Mouse (Mus musculus) layer of hippocampus, adult 2 months (tissue): ENCODE measurements around the gene Mgat5. TPM values are rescaled to one million over a fixed set of nuclear protein-coding genes. Genes with fewer than 3 reads are reported as not detected.

Source experiments
- DNase-seq, 2 experiments: peaks; one replicate each; pipeline ENCODE4 v3.0.0; 2022; ENCODE audit warnings: low spot score in 2 of 2
- H3K27ac ChIP-seq: fragments of 200-600 bp; 2 replicates; pipeline ENCODE4 v1.8.1; 2022
- H3K4me3 ChIP-seq: fragments of 200-600 bp; 2 replicates; pipeline ENCODE4 v1.8.1; 2022; ENCODE audit warnings: mild to moderate bottlenecking
- CTCF ChIP-seq: fragments of 200-600 bp; conservative IDR thresholded peaks from 2 replicates; pipeline ENCODE4 v1.8.1; 2022; ENCODE audit warnings: antibody characterized with exemption, mild to moderate bottlenecking, moderate library complexity
- total RNA-seq, 2 experiments: library from RNA; stranded (reverse); gene quantifications; 2 replicates each; pipeline ENCODE4 v1.2.3; 2021

Mgat5 gene
- total RNA-seq, 2 experiments from 2014 or later = 51.0 to 52.4 TPM

DNA sequence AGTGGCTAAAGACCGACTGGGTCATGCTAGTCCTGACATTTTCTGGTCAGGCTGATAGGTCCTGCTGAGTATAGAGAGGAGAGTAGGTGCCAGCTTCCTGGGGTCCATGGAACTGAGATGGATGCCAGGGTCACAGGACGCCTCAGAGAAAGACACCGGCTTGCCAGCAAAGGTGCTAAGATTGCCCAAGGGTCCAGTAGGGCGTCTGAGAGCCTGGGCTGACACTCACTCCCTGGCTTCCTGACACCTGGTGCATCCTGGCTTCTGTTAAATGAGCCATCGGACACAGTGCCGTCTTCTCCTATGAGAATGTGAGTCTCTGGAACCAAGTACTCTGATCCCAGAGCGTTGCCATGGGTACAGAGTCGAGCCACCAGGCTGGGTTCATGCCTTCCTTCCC is 304.1 kb downstream of the Mgat5 start:
- DNase-seq = no peak
- TF ChIP-seq CTCF = no peak
- Histone ChIP-seq H3K4me3 (no peak overlapping the region), H3K27ac (no peak overlapping the region)

DNA sequence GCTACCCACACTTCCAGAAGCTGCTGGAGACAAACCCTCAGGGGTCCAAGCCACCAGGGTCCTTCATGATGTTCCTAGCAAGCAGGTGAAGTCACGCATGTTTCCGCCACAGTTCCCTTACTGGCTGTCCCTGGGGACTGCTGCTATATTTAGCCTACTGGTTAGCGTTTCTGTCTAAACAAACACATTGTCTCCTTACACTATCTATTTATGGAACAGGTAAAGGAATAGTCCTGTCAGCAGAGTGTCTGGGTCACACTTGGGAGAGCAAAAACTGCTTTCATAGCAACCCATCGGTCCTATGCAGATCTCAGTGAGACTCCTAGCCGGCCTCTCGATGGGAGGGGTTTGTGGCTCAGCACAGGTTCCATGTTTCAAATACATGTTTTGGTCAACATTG is 306.5 kb downstream of the Mgat5 start:
- no peak overlapping the region for H3K4me3 ChIP-seq
- no peak overlapping the region for H3K27ac ChIP-seq
- TF ChIP-seq CTCF = no peak
- no peak for DNase-seq

DNA sequence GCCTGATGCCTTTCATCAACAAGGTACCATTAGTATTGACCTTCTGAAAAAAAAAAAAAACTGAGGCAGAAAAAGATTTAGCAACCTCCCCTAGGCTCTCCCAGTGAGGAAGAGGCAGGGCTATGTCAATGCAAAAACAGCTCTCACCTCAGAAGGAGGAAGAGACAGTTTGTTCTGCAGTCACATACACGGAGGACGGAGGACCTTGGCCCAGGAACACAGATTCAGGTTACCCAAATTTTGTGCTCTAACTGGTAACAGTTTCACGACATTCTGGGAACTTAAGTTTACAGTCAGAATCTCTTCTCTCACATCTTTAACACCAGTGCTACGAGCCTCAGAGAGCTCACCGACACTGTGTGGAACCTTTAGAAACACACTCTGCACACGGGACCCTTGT is 307.9 kb downstream of the Mgat5 start:
- no peak for TF ChIP-seq CTCF
- no peak overlapping the region for H3K27ac ChIP-seq

DNA sequence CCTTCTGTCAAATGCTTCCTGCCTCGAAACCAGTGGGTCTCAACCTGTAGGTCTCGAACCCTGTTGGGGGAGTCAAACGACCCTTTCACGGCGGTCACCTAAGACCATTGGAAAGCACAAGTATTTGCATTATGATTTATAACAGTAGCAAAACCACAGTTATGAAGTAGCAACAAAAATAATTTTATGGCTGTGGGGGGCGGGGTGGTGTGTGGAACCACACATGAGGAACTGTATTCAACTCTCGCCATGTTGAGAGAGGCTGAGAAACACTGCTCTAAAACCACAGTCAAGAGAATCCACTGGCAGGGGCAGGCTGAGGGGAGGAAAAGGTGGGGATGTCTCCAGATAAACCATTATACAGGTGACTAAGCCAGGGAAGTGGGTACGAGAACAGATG is 308.3 kb downstream of the Mgat5 start:
- Histone ChIP-seq H3K4me3 (no peak overlapping the region), H3K27ac (no peak overlapping the region)
- DNase-seq = no peak
- no peak for TF ChIP-seq CTCF

More for the DNA sequence above, 307.9 kb downstream of the Mgat5 start:
- DNase-seq = no peak
- no peak overlapping the region for H3K4me3 ChIP-seq

DNA sequence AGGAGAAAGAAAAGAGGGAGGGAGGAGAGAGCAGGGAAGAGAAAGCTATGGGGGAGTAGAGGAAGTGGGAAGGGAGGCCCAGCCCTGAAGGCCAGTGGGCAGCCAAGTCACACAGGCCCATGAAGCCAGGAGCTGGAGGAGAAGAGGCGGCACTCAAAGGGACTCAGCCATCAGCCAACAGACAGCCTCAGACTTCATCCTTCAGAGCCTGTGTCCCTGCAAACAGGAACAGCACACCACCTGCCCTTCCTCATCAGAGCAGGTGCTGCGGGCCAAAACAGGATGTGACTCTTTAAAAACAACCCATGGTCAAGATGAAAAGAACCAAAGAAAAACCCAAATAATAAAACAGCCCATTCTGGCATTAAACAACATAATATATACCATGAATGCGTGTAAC is 308.8 kb downstream of the Mgat5 start:
- no peak for DNase-seq
- no peak for TF ChIP-seq CTCF
- no peak overlapping the region for H3K27ac ChIP-seq
- H3K4me3 ChIP-seq = no peak overlapping the region

DNA sequence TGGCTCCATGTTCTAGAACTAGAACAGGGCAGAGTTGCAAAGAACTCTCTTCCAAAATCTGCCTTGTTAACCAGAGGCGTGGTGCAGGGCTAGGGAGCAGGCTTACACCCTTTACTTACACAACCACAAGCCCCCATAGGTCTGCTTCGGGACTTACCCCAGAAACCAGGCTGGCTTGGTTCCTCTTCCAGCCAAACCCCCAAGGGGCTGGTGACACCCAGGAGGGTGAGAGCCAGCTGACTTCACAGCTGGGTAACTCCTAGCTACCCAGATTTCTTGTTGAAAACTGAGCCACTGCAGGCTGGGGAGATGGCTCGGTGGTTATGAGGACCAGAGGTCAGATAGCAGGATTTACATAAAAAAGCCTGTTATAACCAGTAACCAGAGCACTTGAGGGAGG is 309.7 kb downstream of the Mgat5 start:
- DNase-seq = no peak
- no peak overlapping the region for H3K27ac ChIP-seq
- no peak overlapping the region for H3K4me3 ChIP-seq
- TF ChIP-seq CTCF = no peak

DNA sequence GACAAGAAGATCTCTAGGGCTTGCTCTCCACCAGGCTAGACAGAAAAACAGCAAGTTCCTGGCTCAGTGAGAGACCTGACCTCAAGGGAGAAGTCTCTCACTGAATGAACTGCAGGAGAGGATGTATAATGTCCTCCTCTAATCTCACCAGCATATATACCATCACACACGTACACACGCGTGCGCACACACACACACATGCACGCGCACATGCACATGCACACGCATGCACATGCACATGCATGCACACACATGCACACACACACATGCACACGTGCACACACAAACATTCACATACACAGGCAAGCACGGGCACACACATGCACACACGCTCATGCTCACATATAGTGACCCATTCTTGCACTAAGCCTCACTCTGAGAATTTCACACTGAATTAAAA is 310.1 kb downstream of the Mgat5 start:
- TF ChIP-seq CTCF = no peak
- no peak overlapping the region for H3K27ac ChIP-seq
- no peak for DNase-seq
- H3K4me3 ChIP-seq = no peak overlapping the region

DNA sequence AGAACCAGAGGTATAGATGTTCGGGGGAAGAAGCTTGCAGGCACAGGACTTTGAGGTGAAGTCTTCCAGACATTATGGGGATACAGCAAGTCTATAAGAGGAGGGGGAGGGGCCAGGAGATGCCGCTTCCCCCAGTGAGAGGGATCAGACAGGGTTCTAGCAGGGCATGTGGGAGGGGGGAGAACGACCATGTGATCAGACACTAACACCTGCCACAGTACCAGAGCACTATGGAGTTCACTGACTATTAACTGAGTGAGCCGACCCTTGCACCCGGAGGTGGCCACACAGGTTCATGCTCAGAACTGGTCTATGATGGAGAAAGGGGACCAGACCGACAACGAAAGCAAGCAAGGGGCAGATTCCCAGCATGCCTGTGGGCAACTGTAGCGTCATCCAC is 318.5 kb downstream of the Mgat5 start:
- no peak overlapping the region for H3K27ac ChIP-seq
- no peak overlapping the region for H3K4me3 ChIP-seq
- DNase-seq = no peak
- no peak for TF ChIP-seq CTCF

DNA sequence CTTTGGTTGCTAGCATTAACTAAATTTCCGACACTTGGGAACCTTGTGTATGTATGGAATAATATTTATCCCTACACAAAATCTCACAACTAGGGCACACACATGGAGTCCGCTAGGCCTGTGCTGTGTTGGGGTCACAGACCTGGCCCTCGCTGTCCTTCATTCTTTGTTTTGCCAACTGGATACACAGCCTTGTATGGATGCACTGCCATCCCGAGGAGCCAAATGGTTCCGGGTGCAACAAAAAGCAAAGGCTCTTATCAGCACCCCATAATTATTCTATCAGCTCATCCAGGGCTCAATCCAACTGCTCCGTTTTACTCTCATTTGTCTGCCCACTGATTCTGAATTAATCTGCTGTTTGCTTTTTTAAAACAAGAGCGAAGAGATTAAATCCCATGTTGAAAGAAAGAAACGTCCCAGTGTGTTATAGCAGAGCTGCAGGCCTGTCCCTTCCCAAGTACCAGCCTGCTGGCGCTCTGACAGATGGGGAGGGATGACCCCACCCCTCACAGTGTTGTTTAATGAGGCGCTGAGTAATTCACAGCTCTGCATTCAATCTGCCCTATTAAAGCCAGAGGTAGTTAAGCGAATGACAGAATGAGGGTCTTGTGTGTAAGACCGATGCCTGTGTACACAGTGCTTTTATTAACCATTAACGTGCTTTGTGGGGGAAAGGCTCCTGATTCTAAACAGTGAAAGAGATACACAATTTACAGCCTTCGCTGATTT is 326.2 kb downstream of the Mgat5 start:
- TF ChIP-seq CTCF = no peak
- H3K4me3 ChIP-seq = peak overlapping the region; percentile 19; the same call in 1 of the 2 replicates
- no peak overlapping the region for H3K27ac ChIP-seq
- DNase-seq = peak; percentile 23 to 40

DNA sequence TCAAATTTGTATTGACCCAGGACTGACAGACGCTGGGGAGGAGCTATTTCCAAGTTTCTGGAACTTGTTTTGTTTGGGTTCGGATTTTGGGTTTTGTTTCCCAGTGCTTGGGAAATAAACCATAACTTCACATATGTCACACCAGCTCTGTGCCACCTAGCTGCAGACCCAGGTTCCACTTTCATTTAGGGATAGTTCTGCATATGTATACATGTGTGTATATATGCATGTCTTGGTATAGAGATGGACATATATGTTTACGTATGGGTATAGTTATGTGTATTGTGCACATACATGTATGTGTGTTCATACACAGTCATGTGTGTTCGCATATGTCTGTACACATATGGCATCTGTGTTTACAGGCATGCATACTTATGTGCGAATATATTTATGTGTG is 326.9 kb downstream of the Mgat5 start:
- Histone ChIP-seq H3K27ac (no peak overlapping the region), H3K4me3 (no peak overlapping the region)
- no peak for DNase-seq
- TF ChIP-seq CTCF = no peak

DNA sequence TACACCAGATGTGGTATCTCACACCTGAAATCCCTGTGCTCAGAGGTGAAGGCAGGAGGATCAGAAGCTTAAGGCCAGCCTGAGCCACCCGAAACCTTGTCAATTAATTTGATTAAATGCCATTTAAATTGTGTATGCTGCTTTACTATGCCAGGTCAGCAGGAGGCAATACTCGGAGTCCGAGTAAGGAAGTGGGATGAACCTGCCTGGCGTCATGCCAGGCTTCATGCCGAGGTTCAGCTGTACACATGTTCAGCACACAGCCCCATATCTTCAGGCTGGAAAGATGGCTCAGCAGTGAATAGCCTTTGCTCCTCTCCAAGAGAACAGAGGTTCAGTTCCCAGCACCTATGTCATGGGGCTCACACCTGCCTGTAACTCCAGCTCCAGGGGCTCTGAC is 331.6 kb downstream of the Mgat5 start:
- H3K27ac ChIP-seq = peak overlapping the region; percentile 76; the same call in 1 of the 2 replicates
- H3K4me3 ChIP-seq = no peak overlapping the region
- no peak for DNase-seq
- TF ChIP-seq CTCF = no peak

DNA sequence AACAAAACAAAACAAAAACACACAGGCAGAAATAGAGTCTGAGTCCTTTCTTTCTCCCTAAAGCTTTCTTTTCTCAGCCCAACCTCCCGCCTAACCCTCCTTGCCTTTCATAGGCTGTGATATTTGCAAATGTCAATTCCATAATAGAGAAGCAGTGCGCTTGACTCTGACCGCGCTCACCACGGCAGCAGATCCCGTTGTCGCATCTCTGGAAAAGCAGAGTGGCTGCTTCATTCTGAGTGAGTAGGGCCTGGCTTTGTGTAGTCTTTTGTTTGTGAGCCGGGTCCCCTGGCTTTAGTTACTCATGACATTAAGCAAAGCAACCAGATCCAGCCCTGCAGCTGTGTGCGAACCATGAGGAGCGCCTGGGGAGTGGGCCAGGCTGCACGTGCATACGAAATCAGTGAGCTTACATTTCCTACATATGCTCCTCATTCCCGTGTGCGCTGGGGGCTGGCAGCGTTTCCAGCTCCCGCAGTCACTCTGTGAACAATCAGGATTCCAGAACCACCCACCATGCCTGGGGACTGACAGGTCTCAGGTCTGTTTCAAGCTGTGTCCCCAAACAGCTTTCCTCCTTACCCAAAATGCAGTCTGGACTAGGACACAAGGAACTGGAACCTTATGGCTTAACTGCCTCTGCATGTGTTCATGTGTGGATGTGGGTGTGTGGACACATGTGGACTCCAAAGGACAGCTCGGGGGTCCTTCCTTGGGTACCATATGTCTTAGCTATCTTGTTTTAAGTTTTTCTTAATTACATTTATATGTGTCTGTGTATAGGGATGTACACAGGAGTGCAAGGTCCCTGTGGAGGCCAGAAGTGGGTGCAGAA is 332.6 kb downstream of the Mgat5 start:
- Histone ChIP-seq H3K4me3 (peak overlapping the region; percentile 39), H3K27ac (peak overlapping the region; percentile 76)
- no peak for TF ChIP-seq CTCF
- DNase-seq = peak in 1 of 2 experiments; percentile 25
